Mouse (Mus musculus) kidney, embryonic 14.5 days (tissue): ENCODE measurements at regions not wholly inside any gene's neighbourhood (a gene's known extent, or its start where the extent isn't known, plus 50 kb on each side); places are given as distances from the start of the nearest gene placed in this dataset.

Experiments
- ATAC-seq: fragments of 200-750 bp; cut with Nextera tagmentation; 2 replicates; pipeline ENCODE4 v1.8.0; 2017; ENCODE audit warnings: moderate number of reproducible peaks, mild to moderate bottlenecking, moderate TSS enrichment, moderate library complexity; ENCODE audit not compliant: low FRiP score, low TSS enrichment
- H3K27ac ChIP-seq: fragments of 300-500 bp; sonication (generic); 2 replicates; pipeline ENCODE4 v1.5.1; 2014; ENCODE audit warnings: low read depth, mild to moderate bottlenecking, low read length, moderate library complexity, mixed read lengths
- H3K27me3 ChIP-seq: fragments of 300-500 bp; sonication (generic); 2 replicates; pipeline ENCODE4 v1.6.1; 2014; ENCODE audit warnings: mild to moderate bottlenecking, low read length; ENCODE audit not compliant: control insufficient read depth, insufficient read depth
- H3K36me3 ChIP-seq: fragments of 300-500 bp; sonication (generic); 2 replicates; pipeline ENCODE4 v1.6.1; 2014; ENCODE audit warnings: low read length, mixed read lengths; ENCODE audit not compliant: control insufficient read depth, insufficient read depth
- H3K4me1 ChIP-seq: fragments of 300-500 bp; sonication (generic); 2 replicates; pipeline ENCODE4 v1.6.1; 2014; ENCODE audit warnings: low read length, mixed read lengths; ENCODE audit not compliant: control insufficient read depth, insufficient read depth
- H3K4me2 ChIP-seq: fragments of 300-500 bp; sonication (generic); replicated peaks from 2 replicates; pipeline ENCODE4 v1.6.1; 2014; ENCODE audit warnings: low read depth, mild to moderate bottlenecking, low read length
- H3K4me3 ChIP-seq: fragments of 300-500 bp; sonication (generic); 2 replicates; pipeline ENCODE4 v1.5.1; 2014; ENCODE audit warnings: mild to moderate bottlenecking, low read length
- H3K9ac ChIP-seq: fragments of 300-500 bp; sonication (generic); 2 replicates; pipeline ENCODE4 v1.6.1; 2014; ENCODE audit warnings: low read depth, mild to moderate bottlenecking, low read length, moderate library complexity
- H3K9me3 ChIP-seq: fragments of 300-500 bp; sonication (generic); 2 replicates; pipeline ENCODE4 v1.6.1; 2016; ENCODE audit warnings: low read length; ENCODE audit not compliant: control insufficient read depth
- WGBS: fragments of 180-500 bp; shearing (Covaris S2); extraction: QIAGEN DNeasy Blood & Tissue Kit; methylation state at CpG from one replicate; pipeline ENCODE4 v1.1.7; 2014; 5-methylcytosine and 5-hydroxymethylcytosine counted together

DNA sequence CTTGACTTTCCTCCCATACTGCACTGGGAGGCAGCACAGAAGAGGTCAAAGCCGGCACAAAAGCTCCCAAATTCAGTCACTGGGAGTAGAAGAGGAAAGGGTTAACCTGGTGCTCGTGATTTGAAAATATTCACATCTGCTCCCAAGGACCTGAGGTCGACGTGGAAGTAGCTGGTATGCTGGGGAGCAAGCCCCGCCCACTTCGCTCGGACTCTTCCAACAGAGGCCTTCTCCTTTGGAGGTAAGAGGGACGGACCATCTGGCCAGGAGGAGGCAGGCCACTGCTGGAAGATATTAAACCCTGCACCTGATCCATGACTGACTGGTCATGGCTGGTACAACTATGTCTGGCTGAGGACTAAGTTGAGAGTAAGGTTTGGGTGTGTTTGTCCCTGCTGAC is 305.7 kb downstream of the Zfp706 start:
- H3K9me3 ChIP-seq, result no peaks in the 10 kb centered on the region
- H3K27me3 ChIP-seq, result no peaks in the 10 kb centered on the region
- 44% methylated on average over 8 of the region's 8 CpGs for WGBS
- no peak overlapping the region for H3K4me3 ChIP-seq
- H3K9ac ChIP-seq, result no peak overlapping the region
- no peak overlapping the region for H3K4me2 ChIP-seq
- H3K36me3 ChIP-seq, result no peaks in the 10 kb centered on the region
- H3K4me1 ChIP-seq, result no peaks in the 10 kb centered on the region
- no peak overlapping the region for H3K27ac ChIP-seq
- no peak for ATAC-seq

DNA sequence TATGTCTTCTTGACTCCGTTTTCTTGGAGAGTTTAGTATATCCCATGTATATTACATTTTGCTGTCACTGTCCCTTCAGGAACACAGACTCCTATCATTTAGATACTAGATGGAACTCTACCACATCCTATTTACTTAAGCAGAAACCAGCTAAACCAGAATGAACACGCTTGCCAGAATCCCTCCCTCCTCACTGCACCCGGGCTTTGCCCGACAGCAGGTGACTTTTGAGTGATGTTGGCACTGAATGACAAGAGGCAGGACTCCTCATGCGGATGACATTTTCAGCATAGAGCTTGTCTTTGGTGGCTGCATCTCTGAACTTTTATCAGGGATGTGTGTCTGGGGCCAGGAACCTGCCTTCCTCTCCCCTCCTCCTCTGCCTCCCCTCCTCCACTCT is 307.4 kb downstream of the Zfp706 start:
- H3K4me3 ChIP-seq, result no peak overlapping the region
- WGBS, result 93% methylated on average over 5 of the region's 5 CpGs
- H3K9ac ChIP-seq, result no peak overlapping the region

DNA sequence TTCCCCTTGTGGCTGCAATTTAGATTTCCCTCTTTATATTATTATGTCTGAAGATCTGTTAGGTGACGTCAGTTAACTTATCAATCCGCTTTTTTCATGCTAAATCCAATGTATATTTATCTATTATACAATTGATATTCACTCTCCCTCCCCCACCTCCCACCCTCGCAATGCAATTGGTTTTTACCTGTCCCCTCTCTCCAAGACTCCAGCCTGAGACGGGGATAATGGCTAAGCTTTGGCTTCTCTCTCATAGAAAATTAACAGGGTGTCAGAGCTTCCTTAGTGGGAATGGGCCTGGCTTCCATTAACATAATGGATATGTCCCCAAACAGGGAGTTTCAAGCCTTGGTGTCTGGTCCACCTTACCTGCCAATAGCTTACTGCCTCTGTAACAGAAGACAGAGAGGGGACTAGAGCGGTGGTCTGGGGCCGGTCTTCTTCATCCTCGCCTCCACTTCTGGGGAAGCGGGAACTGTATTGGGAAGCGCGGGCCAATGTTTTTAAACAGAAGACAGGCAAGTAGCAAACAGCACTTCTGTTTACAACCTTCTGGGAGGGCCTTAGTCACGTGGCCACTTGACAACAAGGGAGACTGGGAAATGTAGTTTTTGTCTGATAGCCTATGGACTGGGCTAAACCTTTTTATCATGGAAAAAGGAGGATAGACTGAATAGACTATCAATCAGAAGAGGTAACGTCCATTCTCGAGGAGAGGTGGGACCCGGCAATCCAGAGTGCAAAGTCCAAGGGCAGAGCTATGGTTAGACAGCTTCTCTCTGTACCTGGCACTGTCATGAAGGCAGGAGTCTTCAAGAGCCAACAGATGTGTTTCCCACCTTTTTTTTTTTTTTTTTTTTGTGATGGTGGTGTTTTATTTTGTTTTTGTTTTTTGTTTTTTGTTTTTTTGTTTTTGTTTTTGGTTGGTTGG is 312.1 kb downstream of the Zfp706 start:
- Histone ChIP-seq H3K27ac (no peak overlapping the region), H3K4me1 (no peaks in the 10 kb centered on the region), H3K4me3 (peak overlapping the region; percentile 23; the same call in 1 of the 2 replicates), H3K9ac (no peak overlapping the region; the same call in 1 of the 2 replicates), H3K36me3 (no peaks in the 10 kb centered on the region), H3K4me2 (peak overlapping the region; percentile 36), H3K27me3 (no peaks in the 10 kb centered on the region), H3K9me3 (no peaks in the 10 kb centered on the region)
- 22% methylated on average over 14 of the region's 14 CpGs for WGBS
- ATAC-seq, result peak; percentile 86

More for the DNA sequence above, 307.4 kb downstream of the Zfp706 start:
- no peaks in the 10 kb centered on the region for H3K4me1 ChIP-seq
- no peaks in the 10 kb centered on the region for H3K36me3 ChIP-seq
- H3K27ac ChIP-seq, result no peak overlapping the region
- no peak overlapping the region for H3K4me2 ChIP-seq
- H3K27me3 ChIP-seq, result no peaks in the 10 kb centered on the region
- ATAC-seq, result no peak
- H3K9me3 ChIP-seq, result no peaks in the 10 kb centered on the region

DNA sequence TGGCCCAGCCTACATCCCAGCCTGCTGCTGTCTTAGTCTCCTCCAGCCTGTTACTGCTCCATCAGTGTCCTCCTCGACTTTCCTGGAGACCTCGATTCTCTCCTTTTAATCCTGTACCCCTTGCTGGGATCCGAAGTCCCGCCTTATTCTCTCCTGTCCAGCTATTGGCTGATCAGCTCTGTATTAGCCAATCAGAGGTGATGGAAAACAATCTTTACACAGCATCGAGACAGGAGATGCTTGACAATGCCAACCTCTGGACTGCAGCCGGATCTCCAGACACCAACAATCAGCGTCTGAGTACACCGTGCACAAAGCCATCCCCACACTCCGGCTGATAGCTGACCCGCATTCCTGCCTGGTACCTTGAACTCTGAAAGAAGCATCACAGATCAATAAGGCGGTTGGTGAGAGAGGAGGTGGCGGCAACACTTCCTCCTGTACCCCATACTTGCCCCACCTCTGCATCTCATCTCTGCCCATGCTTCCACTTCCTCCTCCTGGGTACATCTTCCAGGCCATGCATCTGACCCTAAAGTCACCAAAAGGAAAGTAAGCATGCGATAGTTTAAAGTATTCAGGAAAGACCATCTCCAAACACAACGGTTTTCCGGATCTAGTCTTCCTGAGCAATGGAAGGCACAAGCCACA is 316.4 kb downstream of the Zfp706 start:
- no peak overlapping the region for H3K27ac ChIP-seq
- whole genome bisulfite sequencing, result 66% methylated on average over 15 of the region's 15 CpGs

DNA sequence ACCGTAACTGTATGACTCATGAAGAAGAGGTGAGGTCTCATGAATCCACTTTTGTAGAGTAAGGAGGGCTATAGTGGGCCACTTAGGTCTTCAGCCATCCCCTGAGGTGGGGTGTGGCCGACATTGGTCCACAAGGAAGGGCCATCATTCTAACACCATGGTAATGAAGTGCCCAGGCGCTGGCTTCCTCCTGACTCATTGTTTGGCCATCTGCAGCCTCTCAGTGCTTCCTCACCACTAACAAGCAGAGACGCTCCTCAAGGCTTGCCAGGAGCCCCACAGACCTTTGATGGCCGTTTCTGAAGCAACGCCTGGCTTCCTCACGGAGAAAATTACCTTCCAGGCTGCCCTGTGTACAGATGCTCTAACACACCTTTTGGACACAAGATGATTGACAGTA is 317.7 kb downstream of the Zfp706 start:
- H3K4me3 ChIP-seq, result no peak overlapping the region
- 73% methylated on average over 7 of the region's 7 CpGs for WGBS
- H3K4me2 ChIP-seq, result no peak overlapping the region
- no peaks in the 10 kb centered on the region for H3K27me3 ChIP-seq
- H3K9me3 ChIP-seq, result no peaks in the 10 kb centered on the region
- no peak for ATAC-seq
- no peaks in the 10 kb centered on the region for H3K4me1 ChIP-seq
- no peak overlapping the region for H3K9ac ChIP-seq
- H3K27ac ChIP-seq, result no peak overlapping the region
- H3K36me3 ChIP-seq, result no peaks in the 10 kb centered on the region

More for the DNA sequence above, 316.4 kb downstream of the Zfp706 start:
- Histone ChIP-seq H3K27me3 (no peaks in the 10 kb centered on the region), H3K9me3 (no peaks in the 10 kb centered on the region), H3K36me3 (no peaks in the 10 kb centered on the region), H3K4me1 (no peaks in the 10 kb centered on the region), H3K4me2 (no peak overlapping the region), H3K9ac (no peak overlapping the region), H3K4me3 (no peak overlapping the region)
- no peak for ATAC-seq

DNA sequence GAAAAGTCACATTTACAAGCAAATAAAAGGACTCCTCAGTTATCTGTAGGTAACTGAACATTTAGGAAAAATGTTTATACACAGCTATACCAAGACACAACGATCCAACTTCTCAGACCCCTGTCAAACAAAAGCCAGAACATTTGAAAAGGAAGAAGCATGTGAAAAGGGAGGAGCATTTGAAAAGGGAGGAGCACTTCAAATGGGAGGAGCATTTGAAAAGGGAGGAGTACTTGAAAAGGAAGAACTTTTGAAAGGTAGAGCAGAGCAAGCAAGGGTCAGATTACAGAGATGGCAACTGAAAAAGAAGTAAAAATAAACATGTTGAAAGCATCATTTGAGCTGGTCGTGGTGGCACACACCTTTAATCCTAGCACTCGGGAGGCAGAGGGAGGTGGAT is 318.3 kb downstream of the Zfp706 start:
- H3K4me3 ChIP-seq, result no peak overlapping the region
- H3K4me2 ChIP-seq, result no peak overlapping the region
- no peaks in the 10 kb centered on the region for H3K36me3 ChIP-seq
- 70% methylated on average over 3 of the region's 3 CpGs for WGBS
- H3K27me3 ChIP-seq, result no peaks in the 10 kb centered on the region
- H3K9me3 ChIP-seq, result no peaks in the 10 kb centered on the region
- H3K27ac ChIP-seq, result no peak overlapping the region
- H3K4me1 ChIP-seq, result no peaks in the 10 kb centered on the region
- no peak overlapping the region for H3K9ac ChIP-seq
- ATAC-seq, result no peak

DNA sequence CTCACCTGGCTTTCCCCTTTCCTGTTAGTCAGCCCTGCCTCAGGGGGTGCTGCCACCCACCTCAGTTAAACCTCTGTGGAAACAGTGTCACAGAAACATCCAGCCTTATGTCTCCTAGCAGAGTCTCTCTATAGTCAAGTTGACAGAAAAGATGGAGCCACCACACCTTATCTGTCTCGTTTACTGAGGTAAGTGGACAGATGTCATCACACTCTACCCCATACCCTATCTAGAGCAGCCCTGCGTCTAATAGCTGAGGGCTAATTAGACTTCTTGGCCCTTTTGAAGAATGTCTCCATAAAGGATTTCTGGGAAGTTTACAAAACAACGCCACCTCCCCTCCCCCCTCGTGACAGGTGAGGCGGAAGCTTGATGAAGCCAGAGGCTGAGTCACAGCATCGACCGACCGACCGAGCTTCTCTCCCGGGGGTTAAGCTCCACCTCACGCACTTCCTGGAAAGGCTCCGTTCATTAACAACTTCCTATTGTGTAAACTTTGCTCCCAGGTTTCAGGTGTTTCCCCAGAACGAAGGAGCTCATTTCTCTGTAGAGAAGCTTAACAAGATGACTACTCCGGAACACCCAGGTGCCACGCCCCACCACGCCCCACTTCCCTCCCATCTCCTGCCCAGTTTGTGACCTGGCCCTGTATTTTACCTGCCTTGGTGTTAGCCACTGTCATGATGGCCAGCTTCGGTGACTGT is 319.4 kb downstream of the Zfp706 start:
- 10% methylated on average over 17 of the region's 17 CpGs for WGBS
- H3K9ac ChIP-seq, result no peak overlapping the region
- no peak for ATAC-seq

DNA sequence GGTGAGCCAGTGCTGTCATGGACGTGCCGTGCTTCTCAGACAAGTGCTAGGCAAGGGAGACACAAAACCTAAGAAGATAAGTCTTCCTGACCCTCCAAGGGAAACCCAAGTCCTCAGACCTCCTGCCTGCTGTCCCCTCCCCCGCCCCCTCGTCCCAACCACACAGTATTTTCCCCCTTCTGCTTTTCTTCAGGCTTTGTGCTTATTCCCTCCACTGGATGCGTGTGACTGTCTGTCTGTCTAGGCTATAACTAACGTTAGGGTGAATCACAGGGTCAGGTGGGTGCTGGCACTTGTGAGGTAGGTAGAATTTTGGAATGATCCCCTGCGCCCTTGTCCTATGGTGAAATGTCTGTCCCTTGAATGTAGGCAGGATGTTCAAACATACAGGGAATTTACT is 322.9 kb downstream of the Zfp706 start:
- 77% methylated on average over 7 of the region's 7 CpGs for WGBS
- no peaks in the 10 kb centered on the region for H3K27me3 ChIP-seq
- H3K36me3 ChIP-seq, result no peaks in the 10 kb centered on the region
- no peak overlapping the region for H3K4me2 ChIP-seq
- no peak for ATAC-seq
- no peaks in the 10 kb centered on the region for H3K4me1 ChIP-seq
- H3K9ac ChIP-seq, result no peak overlapping the region
- H3K9me3 ChIP-seq, result no peaks in the 10 kb centered on the region
- no peak overlapping the region for H3K4me3 ChIP-seq
- no peak overlapping the region for H3K27ac ChIP-seq

More for the DNA sequence above, 319.4 kb downstream of the Zfp706 start:
- Histone ChIP-seq H3K36me3 (no peaks in the 10 kb centered on the region), H3K27me3 (no peaks in the 10 kb centered on the region), H3K4me1 (no peaks in the 10 kb centered on the region), H3K9me3 (no peaks in the 10 kb centered on the region), H3K4me3 (peak overlapping the region; percentile 1; the same call in 1 of the 2 replicates), H3K27ac (no peak overlapping the region), H3K4me2 (peak overlapping the region; percentile 21; the same call in 1 of the 2 replicates)
